Mouse (Mus musculus) cerebellum, postnatal 4 days (tissue): ENCODE measurements around the gene Tnfsfm13.

Experiments used
- DNase-seq, 2 experiments: peaks; one replicate each; pipeline ENCODE4 v3.0.0; 2022; ENCODE audit warnings: low spot score in 2 of 2, mixed read lengths in 1 of 2

Gene Tnfsfm13

GRCm38 (mm10) chr11:69681314-69682208 is 14.3 kb downstream of the Tnfsfm13 start, which contains the start of gene Senp3:
TSS of gene Senp3 (minus strand) at chr11:69682084.
- DNase-seq, result peak; percentile 93 to 97

GRCm38 (mm10) chr11:69680136-69680855 is 15.6 kb downstream of the Tnfsfm13 start:
- no peak for DNase-seq

- DNase-seq, result no peak
These were observed 16.8 kb downstream of the Tnfsfm13 start for GRCm38 (mm10) chr11:69679144-69679543.

GRCm38 (mm10) chr11:69672211-69672706 is 23.6 kb downstream of the Tnfsfm13 start, which contains the start of gene Eif4a1:
TSS of gene Eif4a1 (minus strand) at chr11:69672423.
- DNase-seq, result peak; percentile 100

- DNase-seq, result no peak
These were observed 24.2 kb downstream of the Tnfsfm13 start for GRCm38 (mm10) chr11:69671726-69672124.

- DNase-seq, result peak; percentile 95
These were observed 24.8 kb downstream of the Tnfsfm13 start for GRCm38 (mm10) chr11:69670786-69671725.

- DNase-seq, result no peak
These were observed 29.3 kb downstream of the Tnfsfm13 start for GRCm38 (mm10) chr11:69666665-69667005.

GRCm38 (mm10) chr11:69665961-69666664 is 29.8 kb downstream of the Tnfsfm13 start, which contains the start of gene Cd68:
TSS of gene Cd68 (minus strand) at chr11:69666153.
- no peak for DNase-seq

GRCm38 (mm10) chr11:69665457-69665960 is 30.4 kb downstream of the Tnfsfm13 start:
- no peak for DNase-seq

- no peak for DNase-seq
These were observed 31.1 kb downstream of the Tnfsfm13 start for GRCm38 (mm10) chr11:69664841-69665240.

GRCm38 (mm10) chr11:69663795-69664194 is 32.1 kb downstream of the Tnfsfm13 start:
- DNase-seq, result no peak

GRCm38 (mm10) chr11:69662967-69663671 is 32.8 kb downstream of the Tnfsfm13 start:
- DNase-seq, result no peak

GRCm38 (mm10) chr11:69662213-69662966 is 33.5 kb downstream of the Tnfsfm13 start, which contains the start of gene Mpdu1:
TSS of gene Mpdu1 (minus strand) at chr11:69662642.
- peak; percentile 82 to 92 for DNase-seq

GRCm38 (mm10) chr11:69661221-69661881 is 34.5 kb downstream of the Tnfsfm13 start:
- DNase-seq, result no peak

- no peak for DNase-seq
These were observed 38.4 kb downstream of the Tnfsfm13 start for GRCm38 (mm10) chr11:69657462-69657881.

- peak in 1 of 2 experiments; percentile 59 for DNase-seq
These were observed 39.1 kb downstream of the Tnfsfm13 start for GRCm38 (mm10) chr11:69656617-69657461.

GRCm38 (mm10) chr11:69656065-69656455 is 39.8 kb downstream of the Tnfsfm13 start:
- DNase-seq, result no peak
